Mouse (Mus musculus) bone marrow, adult 2 months (tissue): ENCODE results near the gene Lypd6b. TPM values are rescaled to one million over a fixed set of nuclear protein-coding genes. Genes with fewer than 3 reads are reported as not detected.

Experiments used
- H3K27ac ChIP-seq: fragments of 200-500 bp; 2 replicates; pipeline ENCODE4 v1.5.1; 2012; ENCODE audit warnings: low read depth, mild to moderate bottlenecking, control low read depth, inconsistent platforms, low read length; ENCODE audit not compliant: control insufficient read depth, poor library complexity, insufficient read depth
- H3K4me1 ChIP-seq: fragments of 200-500 bp; 2 replicates; pipeline ENCODE4 v1.6.1; 2011; ENCODE audit warnings: low read length; ENCODE audit not compliant: control insufficient read depth, insufficient read depth
- H3K4me3 ChIP-seq: fragments of 200-500 bp; replicated peaks from 2 replicates; pipeline ENCODE3; 2011; ENCODE audit warnings: mild to moderate bottlenecking, low read depth, low read length, control low read depth; ENCODE audit not compliant: control insufficient read depth
- CTCF ChIP-seq: fragments of 200-500 bp; IDR thresholded peaks from 2 replicates; pipeline ENCODE4 v1.5.1; 2011; ENCODE audit warnings: low read length, control low read depth; ENCODE audit not compliant: control insufficient read depth, insufficient read depth
- POLR2A ChIP-seq: fragments of 200-500 bp; IDR thresholded peaks from 2 replicates; pipeline ENCODE4 v1.6.1; 2011; ENCODE audit warnings: low read depth, mild to moderate bottlenecking, control low read depth, low read length, borderline replicate concordance; ENCODE audit not compliant: control insufficient read depth
- WGBS: fragments of 180-500 bp; shearing (Covaris S2); methylation state at CpG from one replicate; pipeline ENCODE4 v1.1.7; 2018; 5-methylcytosine and 5-hydroxymethylcytosine counted together
- polyA plus RNA-seq: library from polyadenylated mRNA; stranded (reverse); fragments of >200 nt; gene quantifications from 2 replicates; pipeline ENCODE4 v1.2.4, GENCODE M21; 2011; ENCODE audit warnings: low replicate concordance; ENCODE audit not compliant: missing spikeins, insufficient read depth, insufficient read length

Gene Lypd6b
- polyA plus RNA-seq = not detected in 2 replicates

DNA sequence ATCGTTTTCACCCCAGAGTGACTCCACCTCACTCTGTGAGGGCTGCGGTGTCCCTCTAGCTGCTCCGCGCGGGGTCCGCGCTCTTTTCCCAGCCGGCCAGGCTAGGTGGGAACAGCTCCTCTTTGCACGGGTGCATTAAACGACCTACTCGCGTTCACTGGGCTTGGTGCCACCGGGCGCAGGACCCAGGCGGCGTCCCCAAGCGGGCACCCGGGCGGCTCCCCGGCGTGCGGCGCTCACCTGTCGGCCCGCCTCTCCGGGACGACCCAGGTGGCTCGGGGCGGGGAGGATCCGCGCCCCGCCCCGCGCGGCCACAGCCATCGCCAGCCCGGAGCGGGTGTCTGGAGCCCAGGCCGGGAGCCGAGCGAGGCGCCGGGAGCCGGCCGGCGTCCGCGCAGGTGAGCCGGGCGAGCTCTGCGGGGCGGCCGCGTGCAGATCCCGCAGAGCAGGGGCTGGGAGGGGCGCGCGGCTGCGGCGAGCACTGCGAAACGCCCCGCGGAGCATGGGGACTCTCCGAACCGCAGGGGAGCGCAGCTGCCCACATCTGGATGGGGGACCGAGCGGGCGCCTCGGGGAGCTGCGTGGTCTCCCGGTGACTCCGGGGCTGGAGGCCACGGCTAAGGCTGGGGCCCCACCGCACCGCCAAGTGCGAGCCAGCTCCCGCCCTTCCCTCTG lies at the start of gene Lypd6b:
Gene Lypd6b, plus strand, starts transcription at position 313 of the 675 bp plus-strand sequence.
- TF ChIP-seq CTCF (no peak), POLR2A (no peak)
- no peaks in the 10 kb centered on the region for H3K4me1 ChIP-seq
- no peak within 1 kb of the TSS for H3K4me3 ChIP-seq
- WGBS = 2% methylated on average over 79 of the region's 79 CpGs
- no peak within 1 kb of the TSS for H3K27ac ChIP-seq

DNA sequence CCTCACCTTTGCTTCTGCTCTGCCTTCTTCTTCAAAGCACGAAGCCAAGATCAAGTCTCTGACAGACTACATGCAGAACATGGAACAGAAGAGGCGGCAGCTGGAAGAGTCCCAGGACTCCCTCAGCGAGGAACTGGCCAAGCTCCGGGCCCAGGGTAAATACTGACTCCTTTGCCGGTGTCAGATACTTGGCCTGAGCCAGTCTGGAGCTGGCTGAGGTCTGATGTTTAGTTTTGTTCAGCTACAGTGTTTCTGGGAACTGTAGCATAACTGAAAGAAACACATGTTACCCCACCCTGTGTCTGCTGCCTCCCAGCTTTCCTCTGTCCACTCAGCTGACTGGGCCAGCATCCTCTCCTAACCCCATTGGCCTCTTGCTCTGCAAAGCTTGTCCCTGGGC lies 48.4 kb upstream of the Lypd6b start:
- Histone ChIP-seq H3K27ac (no peak overlapping the region), H3K4me1 (no peaks in the 10 kb centered on the region), H3K4me3 (no peak overlapping the region)
- TF ChIP-seq POLR2A (no peak), CTCF (no peak)
- 81% methylated on average over 5 of the region's 5 CpGs for WGBS

DNA sequence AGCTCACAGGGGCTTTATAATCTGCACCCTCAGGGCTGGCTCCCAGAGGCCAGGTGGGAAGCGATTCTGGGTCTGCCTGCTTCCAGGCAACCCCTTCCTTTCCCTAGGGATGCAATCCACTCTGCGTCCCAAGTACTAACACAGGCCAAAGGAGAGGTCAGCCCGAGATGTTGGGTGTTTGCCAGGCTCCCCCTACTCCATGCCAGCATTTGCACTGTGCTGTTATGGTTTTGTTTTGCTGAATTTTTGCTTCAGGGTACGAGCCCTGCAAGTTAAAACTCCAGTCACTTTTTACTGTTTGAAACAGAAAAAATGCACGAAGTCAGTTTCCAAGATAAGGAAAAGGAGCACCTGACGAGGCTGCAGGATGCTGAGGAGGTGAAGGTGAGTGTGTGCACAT lies 46.5 kb upstream of the Lypd6b start:
- Histone ChIP-seq H3K27ac (no peak overlapping the region), H3K4me1 (peaks cover 2% of the 10 kb centered on the region), H3K4me3 (no peak overlapping the region)
- WGBS = 82% methylated on average over 6 of the region's 6 CpGs
- TF ChIP-seq CTCF = no peak
- no peak for TF ChIP-seq POLR2A

DNA sequence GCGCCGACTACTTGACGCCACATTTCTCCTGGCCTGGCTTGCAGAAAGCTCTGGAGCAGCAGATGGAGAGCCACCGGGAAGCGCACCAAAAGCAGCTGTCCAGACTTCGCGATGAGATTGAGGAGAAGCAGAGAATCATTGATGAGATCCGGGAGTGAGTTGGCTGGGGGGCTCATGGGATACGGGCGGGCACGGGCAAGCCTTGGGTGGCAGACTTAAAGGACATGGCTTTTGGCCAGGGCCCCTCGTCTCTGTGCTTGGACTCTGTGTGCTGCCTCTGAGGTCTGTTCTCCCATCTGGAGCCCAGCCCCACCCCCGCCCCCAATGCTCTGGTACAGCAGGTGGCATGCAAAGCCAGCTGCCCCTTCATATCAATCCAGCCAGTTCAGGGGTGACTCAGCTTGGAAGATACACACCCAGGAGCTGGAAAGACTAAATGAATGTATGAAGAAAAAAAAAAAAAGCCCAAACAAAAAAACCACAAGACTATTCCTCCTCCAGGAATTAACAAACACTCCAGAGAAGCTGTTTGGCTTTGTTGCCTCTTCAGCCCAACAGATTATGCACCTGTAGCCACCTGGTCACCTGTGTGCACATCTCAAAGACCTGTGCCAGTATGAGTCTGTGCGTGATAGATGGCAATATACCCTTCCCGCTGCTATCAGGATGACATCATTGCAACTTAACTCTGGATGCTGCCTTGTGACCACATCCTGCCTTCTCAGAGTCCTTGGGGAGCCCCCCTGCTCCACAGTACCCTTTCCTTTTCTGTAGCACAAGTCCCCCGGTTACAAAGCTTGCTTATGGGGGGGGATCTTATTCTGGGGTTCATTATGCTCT lies 45.4 kb upstream of the Lypd6b start:
- 71% methylated on average over 16 of the region's 16 CpGs for WGBS
- TF ChIP-seq POLR2A = no peak
- TF ChIP-seq CTCF = no peak
- Histone ChIP-seq H3K27ac (no peak overlapping the region), H3K4me1 (peaks cover 2% of the 10 kb centered on the region), H3K4me3 (no peak overlapping the region)

GRCm38 (mm10) chr2:49742919-49743318 lies 44.6 kb upstream of the Lypd6b start:
- Histone ChIP-seq H3K27ac (no peak overlapping the region), H3K4me1 (peaks cover 2% of the 10 kb centered on the region), H3K4me3 (no peak overlapping the region)
- WGBS = 85% methylated on average over 4 of the region's 4 CpGs
- TF ChIP-seq CTCF (no peak), POLR2A (no peak)

- peak overlapping the region; percentile 41; the same call in 1 of the 2 replicates for H3K27ac ChIP-seq
- TF ChIP-seq POLR2A = no peak
- no peak for TF ChIP-seq CTCF
- 56% methylated on average over 6 of the region's 6 CpGs for WGBS
- H3K4me1 ChIP-seq = peaks cover 2% of the 10 kb centered on the region
- H3K4me3 ChIP-seq = peak overlapping the region; percentile 16
These were observed 43.7 kb upstream of the Lypd6b start for GRCm38 (mm10) chr2:49743775-49744174.

DNA sequence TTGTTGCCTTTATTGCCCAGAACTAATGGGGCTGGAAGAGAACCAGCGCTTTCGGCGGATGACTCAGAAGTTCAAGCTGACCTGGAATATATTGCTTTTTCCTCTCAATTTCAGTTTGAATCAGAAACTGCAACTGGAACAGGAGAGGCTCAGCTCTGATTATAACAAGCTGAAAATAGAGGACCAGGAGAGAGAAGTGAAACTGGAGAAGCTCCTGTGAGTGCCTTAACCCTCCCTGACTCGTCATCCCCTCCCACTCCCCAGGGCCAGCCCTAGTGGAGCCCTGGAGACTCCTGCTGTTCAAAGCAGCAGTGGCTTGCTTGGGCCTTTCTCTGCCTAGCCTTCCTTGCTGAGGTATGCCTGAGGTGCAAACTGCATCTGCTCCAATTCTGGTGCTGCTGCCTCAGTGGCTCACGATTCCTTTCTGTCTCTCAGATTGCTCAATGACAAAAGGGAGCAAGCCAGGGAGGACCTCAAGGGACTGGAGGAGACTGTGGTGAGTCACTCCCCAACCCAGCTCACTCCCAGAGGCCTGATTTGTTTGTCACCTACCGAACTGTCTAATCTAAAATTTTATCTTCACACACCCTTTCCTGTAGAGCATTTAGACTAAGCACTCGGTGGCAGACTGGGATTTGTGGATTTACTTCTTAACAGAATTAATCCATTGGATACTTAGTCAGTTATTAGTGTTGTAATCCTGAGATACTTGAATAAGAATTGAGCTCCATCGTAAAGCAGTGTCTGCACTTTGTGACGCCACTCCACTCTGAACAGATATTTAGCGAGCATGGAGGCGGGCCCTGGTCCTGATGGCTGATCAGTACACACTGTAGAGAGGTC lies 43.0 kb upstream of the Lypd6b start:
- H3K4me3 ChIP-seq = no peak overlapping the region
- 0 out of 2 replicates have a peak overlapping the region, but pooled peaks have one; percentile 45 for H3K27ac ChIP-seq
- WGBS = 50% methylated on average over 11 of the region's 11 CpGs
- peaks cover 2% of the 10 kb centered on the region for H3K4me1 ChIP-seq
- no peak for TF ChIP-seq POLR2A
- no peak for TF ChIP-seq CTCF

GRCm38 (mm10) chr2:49745094-49745781 lies 42.2 kb upstream of the Lypd6b start:
- WGBS = 84% methylated on average over 14 of the region's 14 CpGs

More at GRCm38 (mm10) chr2:49745094-49745781, 42.2 kb upstream of the Lypd6b start:
- H3K4me1 ChIP-seq = peaks cover 2% of the 10 kb centered on the region
- TF ChIP-seq POLR2A = no peak
- TF ChIP-seq CTCF = no peak
- no peak overlapping the region for H3K4me3 ChIP-seq
- no peak overlapping the region for H3K27ac ChIP-seq
